Mouse (Mus musculus): ENCODE results near the gene Olfr288. TPM values are rescaled to one million over a fixed set of nuclear protein-coding genes. Genes with fewer than 3 reads are reported as not detected.
A peak's percentile ranks its signal among the peaks of the same experiment; 100 is the strongest.

The Olfr288 gene
- total RNA-seq (2021): not detected
- long read RNA-seq, experiment 1: 0 reads
- long read RNA-seq, experiment 2: 0 reads

DNA sequence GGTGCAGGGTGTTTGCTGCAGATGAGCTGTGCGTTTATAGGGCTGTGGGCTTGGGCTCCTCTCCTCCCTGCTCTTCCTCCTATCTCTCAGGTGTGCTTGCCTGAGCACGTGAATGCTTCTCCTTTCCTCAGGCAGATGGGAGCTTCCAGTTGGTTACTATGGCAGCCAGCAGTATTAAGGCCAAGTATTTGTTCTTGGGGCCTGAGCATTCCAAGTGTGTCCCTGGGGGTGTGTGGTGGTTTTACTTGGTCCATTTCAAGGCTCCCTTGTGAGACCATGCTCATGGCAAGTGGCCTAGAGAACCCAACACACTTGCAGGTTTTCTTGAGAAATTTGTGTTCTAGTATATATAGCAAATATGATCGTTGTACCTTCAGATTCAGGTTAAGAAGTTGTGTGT is at the start of gene Olfr288:
TSS of gene Olfr288 (minus strand) at position 101 of the 400 bp plus-strand sequence.
- peak; percentile 16 for DNase-seq

DNA sequence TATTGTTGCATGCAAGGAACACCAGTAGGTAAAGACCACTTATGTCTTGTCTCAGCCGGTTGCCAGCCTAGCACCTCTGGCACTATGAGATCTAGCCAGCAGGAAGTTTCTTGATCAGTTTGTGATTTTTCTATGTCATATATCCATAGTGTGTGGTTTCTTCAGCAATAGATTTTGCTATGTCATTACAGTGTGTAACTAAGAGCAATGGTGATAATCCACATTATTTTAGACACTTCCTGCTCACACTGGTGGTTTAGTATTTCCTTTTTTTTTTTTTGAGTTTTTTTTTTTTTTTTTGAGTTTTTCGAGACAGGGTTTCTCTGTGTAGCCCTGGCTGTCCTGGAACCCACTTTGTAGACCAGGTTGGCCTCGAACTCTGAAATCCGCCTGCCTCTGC is 40.1 kb upstream of the Olfr288 start:
- no peak for DNase-seq

DNA sequence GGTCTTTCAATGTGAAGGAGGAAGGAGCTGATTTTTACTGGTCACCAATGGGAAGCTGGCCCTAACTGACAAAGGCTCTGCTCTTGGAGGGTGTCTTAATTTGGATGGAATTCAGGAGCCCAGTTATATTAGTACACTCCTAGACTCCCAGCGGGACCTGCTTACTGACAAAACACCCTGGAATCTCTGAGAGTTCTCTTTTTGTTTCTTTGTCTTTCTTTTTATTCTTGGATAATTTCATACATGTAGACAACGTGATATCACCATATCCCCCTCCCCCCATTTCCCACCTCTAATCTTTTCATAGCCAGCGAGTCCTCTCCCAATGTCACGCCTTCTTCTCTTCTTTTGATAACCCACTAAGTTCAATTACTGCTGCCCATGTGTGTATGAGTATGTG is 39.0 kb upstream of the Olfr288 start, which contains the start of gene Olfr286:
TSS of gene Olfr286 (minus strand) at position 101 of the 400 bp plus-strand sequence.
- DNase-seq: no peak

DNA sequence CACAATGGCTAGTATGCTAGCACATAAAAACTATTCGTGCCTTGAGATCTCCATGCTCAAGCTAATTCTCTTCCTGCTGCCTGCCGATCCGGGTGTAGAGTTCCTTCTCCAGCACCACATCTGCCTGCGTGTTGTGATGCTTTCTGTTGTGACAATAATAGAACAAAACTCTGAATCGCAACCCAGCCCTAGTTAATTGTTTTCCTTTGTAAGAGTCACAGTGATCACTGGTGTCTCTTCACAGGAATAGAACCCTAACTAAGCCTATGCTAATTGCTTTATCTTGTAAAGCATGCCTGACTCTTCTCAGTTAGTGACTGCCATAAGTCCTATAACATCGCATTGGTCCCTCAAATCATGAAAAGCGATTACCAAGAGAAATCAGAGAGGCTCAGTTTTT is 30.8 kb upstream of the Olfr288 start:
- DNase-seq: no peak

DNA sequence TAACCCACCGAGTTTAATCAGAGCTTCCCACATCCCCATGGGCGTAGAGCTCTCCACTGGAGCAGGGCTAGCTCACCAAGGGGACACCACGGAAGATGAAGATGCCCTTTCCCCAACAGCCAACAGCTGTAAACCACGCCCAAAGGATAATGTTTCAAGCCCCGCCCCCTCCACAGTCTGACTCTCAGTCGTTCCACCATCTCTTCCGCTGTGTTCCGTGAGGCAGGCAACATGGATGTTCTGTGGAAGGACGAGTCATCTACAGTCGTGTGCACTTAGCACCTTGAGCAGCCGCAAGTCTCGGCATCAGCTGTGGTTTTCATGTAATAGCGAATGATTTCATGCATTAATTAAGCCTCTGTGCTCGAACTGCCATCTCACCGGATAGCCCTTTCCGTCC is 30.3 kb upstream of the Olfr288 start:
- DNase-seq: peak; percentile 9

DNA sequence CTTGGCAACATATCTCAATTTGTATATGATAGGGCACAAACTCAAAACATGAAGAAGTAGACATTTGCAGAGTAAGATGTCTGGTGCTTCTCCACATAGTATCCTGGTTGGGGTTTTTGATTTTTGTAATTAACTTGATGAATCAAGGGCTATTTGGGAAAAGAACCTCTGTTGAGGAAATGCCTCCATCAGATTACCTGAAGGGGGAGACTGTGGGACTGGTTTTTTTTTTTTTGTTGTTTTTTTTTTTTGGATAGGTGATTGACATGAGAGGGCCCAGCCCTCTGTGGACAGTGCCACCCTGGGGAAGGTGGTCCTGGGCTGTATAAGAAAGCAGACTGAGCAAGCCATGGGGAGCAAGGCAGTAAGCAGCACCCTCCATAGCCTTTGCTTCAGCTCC is 27.0 kb upstream of the Olfr288 start:
- DNase-seq: no peak

DNA sequence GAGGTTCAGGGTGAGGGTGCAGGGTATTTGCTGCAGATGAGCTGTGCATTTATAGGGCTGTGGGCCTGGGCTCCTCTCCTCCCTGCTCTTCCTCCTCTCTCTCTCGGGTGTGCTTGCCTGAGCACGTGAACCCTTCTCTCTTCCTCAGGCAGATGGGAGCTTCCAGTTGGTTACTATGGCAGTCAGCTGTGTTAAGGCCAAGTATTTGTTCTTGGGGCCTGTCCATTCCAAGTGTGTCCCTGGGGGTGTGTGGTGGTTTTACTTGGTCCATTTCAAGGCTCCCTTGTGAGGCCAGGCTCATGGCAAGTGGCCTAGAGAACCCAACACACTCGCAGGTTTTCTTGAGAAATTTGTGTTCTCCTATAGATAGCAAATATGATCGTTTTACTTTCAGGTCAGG is 25.5 kb upstream of the Olfr288 start, which contains the start of the genes Gm44579 and Olfr287:
TSS of gene Gm44579 (minus strand) at position 101 of the 400 bp plus-strand sequence.
TSS of gene Olfr287 (minus strand) at position 180 of the 400 bp plus-strand sequence.
- peak; percentile 29 for DNase-seq

DNA sequence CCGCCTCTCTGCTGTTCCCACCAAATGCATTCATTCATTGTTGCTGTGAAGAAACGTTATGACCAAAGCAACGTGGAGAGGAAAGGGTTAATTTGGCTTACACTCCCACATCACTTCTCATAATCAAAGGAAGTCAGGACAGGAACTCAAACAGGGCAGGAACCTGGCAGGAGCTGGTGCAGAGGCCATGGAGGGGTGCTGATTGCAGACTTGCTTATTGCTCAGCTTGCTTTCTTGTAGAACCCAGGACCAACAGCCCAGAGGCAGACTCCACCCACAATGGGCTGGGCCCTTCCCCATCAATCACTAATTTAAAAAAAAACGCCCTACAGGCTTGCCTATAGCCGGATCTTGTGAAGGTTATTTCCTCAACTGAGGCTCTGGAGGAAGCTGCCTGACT is 18.8 kb upstream of the Olfr288 start:
- DNase-seq: no peak

DNA sequence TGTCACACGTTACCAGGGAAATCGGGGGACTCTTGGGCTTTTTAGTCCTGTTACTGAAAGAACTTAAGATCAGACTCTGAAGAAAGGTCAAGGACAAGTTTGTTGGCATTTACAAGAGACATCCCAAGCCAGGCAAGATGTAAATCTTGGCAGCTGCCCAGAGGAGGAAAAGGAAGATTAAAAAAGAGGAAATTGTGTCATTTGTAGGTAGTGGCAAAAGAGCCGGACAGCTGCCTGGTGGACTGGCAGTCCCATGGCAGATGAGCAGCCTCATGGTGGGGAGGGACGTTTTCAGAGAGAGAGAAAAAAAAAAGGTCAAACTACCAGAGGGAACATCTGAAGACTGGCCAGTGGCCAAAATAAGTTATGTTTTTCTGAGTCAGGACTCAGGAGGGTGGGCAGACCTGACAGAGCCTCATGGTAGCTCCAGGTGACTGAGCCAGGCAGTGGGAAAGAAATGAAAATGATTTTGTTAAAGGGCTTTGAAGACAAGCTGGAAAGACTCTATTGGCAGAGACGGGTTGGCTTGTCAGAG is 18.1 kb upstream of the Olfr288 start:
- DNase-seq: peak; percentile 13

DNA sequence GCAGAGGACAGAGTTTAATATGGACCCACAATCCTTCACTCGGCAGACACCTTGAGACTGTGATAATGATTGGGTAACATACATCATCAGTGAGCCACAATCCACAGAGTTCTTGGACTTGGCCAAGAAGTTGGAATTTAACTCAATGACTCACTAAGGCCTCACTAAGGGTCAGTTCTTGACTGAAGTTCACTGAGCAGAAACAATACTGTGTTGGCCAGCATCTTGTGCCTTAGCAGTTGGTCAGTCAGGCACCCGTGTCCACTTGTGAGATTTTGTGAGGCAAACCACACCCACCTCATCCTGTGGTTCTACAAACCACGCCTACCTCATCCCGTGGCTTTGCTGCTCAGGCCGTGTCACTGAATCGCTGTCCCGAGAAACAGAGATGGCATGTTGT is 14.3 kb upstream of the Olfr288 start:
- DNase-seq: no peak

DNA sequence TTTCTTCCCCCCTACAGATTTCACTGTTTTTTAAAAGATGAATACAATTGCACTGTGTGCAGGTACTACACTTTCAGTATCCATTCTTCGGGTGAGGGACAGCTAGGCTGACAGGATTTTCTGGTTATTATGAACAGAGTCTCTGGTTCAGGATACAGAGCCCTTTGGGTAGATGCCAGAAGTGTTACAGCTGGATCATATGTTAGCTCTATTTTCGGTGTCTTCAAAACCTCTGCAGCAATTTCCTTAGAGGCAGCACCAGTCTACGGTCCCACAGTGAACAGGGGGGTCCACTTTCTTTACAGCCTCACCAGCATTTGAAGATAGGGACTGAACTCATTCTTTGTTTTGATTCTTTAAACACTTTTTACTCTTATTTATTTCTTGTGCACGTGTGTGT is 10.9 kb downstream of the Olfr288 start:
- no peak for DNase-seq

DNA sequence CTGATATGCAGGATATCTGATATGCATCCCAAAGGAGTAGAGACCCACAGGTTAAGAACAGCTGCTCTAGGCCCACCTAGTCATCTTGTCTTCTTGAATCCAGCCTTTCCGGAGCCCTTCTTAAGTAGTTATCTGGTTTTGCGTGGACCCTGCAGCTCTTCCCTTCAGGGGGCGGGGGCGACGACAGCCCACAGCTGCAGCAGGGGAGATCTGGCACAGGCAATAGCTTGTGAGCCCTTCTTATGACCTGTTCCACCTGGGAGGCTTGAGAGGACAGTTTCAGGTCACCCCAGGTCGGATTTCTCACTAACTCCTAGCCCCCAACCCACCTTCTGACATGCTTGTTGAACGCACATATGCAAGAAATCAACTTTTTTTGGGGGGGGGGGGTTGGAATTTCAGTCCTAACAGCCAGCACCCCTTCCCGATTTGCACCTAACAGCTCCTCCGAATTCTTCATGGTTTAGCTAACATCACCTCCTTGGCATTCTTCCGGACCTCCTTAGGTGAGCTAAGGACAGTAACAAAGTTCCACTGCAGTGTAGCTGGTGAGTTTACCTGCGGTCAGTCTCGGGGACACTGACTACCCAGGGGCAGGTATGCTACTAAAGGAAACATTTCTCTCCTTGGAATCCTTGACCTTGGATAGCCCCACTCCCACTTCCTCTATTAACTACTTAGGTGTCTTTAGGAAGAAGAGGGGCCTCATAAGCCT is 13.3 kb downstream of the Olfr288 start:
- no peak for DNase-seq

DNA sequence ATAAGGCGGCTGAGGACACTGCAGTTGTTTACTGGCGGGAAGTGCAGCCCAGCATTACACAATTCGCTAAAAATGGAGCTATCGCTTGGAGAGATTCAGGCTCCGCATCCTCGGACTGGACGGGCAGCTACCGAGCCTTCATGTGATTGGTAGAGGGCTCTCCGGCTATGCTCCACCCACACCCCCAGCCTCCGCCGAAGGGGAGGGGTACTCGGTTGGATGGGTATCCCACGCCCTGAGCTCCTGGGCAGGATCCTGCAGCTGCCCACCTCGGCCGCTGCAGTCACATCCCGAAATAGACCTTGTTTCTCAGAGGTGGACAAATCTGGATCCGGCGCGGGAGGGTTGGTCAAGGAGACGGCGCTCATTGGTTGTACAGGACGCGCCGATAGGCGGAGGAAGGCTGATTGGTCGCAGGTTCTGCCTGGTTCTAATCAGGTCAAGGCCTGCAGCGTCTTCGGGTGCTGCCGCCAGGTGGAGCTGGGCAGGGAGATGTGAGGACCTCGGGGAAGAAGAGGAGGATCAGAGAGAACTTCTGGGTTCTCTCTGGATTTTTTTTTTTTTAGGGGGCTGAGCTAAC is 14.1 kb downstream of the Olfr288 start:
- peak; percentile 93 for DNase-seq

DNA sequence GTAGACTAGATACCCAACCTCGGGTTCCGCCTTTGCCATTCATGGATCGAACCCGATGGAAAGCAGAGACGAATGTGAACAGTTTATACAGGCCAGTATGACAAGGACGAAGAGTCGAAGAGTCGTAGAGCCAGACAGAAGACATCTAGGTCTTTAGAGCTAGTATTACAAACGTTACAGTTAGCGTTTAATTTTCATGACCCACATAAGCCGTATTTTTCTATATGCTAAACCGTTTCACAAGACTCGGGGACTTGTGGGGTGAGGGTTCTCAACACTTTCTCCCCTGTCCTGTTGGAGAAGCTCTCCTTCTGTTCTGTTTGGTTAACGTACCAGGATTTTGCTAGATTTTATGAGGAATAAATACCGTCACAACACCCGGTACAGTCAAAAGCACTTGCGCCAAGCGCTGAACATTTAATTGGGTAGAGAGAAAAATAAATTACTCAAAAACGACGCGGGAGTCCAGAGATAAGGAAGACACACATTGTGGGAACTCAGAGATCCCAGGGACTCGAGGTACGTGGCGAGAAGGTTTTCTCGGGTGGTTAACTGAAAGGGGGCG is 14.7 kb downstream of the Olfr288 start:
- DNase-seq: no peak

DNA sequence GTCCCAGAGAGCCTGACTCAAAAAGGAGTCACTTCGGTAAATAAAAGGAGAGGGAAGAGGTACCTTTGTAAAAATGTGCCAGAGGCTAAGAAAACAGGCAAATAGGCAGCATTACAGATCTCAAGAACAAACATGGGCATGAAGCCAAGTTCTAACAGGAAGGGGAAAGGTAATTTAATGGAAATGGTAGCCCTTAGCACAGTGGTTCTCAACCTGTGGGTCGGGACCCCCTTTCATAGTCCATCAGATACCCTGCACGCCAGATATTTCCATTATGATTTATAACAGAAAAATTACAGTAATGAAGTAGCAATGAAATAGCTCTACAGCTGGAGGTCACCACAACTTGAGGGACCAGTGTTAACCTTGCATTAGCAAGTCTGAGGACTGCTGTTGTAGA is 18.0 kb downstream of the Olfr288 start:
- DNase-seq: no peak

DNA sequence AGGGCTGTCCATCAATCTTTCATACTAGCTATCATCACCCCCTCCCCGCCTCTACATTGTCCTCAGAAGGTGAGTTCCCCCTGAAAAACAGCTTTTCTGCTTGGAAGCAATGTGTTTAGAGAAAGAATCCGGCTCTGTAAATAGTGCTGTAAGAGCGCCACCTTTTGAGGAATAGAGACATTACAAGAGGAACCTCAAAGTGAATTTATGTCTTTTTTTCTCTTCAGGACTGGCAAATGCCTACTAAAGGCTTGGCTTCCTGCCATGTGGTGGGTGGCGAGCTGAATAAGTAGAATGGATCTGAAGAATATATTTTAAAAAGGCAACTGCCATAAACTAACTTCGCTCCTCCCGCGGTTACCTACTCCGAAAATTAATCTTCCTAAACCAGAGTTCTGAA is 21.5 kb downstream of the Olfr288 start:
- peak; percentile 26 for DNase-seq

DNA sequence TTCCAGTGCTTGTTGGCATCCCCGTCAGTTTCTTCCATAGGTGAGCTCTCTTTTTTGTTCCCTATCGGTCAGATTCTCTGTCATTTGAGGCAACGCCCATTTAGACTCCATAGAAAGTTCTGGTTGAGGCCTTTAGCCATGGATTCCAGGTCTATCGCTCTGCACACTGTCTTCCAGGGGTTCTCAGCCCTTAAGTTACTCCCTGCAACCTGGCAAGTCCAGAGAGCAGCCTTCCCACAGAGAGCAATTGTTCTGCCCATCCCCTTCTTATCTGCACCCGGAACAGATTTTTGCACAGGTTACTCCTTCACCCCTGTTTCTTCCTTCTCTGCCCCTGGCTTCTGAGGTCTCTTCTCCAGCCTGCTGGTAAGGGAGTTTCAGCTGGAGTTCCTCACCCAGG is 23.2 kb downstream of the Olfr288 start:
- no peak for DNase-seq

DNA sequence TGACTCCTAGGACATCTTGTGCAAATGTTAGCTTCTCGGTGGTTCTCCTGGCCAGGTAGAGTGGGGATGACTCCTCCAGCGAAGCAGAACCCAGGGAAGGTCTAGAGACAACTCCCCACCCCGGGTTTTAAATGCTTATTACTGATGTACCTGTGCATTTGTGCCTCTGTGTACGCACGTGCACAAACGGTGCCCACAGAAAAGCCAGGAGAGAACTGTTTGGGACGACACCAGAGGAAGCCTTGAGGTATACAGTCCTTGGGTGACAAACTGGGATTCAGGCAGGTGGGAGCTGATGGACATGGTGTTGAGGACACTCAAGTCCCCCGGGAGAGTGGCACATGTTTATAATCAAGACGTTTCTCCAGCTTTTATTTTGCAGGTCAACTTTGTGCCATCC is 24.4 kb downstream of the Olfr288 start:
- DNase-seq: no peak

DNA sequence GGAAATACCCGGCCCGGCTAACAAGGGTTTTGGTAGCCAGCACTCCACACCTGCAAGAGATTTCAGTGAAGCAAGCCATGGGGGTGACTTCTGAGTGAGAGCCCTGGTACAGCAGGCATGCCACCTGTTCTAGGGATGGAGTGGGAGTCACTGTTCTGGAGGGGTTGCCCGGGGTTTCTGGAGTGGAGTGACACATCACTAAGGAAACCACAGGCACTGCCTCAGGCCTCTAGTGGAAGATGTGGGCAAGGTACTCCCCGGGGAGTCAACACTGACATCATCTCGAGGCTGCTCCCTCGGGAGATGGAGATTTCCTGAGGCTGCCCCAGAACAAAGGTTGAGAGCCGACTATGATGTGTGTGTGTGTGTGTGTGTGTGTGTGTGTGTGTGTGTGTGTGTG is 25.0 kb downstream of the Olfr288 start:
- DNase-seq: no peak

DNA sequence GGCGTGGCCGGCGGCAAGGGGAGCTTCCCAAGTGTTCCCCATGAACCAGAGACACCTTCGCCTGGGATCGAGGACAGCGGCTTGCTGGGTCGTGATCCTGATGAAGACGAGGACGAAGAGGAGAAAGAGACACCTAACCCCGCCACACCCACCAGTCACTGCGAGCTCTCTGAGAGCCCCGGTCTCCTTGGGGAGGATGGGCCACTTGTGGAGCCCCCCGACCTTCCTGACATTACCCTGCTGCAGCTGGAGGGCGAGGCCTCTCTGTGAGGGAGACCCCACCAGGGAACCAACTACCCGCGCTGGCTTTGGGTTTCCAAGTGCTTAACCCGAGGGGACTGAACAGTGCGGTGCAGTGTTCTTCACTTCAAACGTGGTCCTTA is 26.7 kb downstream of the Olfr288 start:
- no peak for DNase-seq

DNA sequence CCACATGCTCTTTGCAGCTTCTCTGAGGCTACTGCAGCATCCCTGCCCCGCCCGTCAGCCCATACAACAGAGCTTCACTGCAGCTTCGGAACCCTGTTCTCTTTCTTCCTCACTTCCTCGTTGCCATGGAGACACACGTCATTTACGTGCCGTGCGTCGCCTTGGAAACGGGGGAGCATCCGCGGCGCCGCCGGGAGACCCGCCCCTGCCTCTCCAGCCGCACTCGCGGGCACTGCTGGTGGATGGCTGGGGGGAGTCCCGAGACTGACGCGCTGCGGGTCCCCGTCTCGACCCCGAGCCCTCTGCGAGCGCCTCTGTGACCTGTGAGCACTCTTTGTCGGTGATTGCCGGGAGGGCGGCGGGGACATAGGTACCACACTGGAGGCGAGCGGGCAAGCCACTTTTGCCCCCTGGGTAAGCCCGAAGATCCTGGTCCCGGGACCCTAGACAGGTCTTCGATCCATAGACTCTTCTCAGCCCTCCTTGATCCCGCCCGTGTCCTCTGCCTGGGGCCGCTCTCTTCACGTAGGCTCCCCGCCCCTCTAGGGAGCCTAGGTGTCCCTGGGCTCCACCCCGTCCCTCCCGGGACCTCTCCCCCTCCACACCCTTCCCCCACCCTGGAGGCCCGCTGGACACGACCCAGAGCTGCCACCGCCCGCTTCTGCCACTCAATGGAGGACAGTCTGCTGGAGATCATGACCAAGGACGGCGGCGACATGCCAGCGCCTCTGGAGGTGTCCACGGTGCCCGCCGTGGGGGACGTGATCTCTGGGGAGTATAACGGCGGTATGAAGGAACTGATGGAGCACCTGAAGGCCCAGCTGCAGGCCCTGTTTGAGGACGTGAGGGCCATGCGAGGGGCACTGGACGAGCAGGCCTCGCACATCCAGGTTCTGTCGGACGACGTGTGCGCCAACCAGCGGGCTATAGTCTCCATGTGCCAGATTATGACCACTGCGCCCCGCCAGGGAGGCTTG is 27.4 kb downstream of the Olfr288 start:
- peak; percentile 84 for DNase-seq

Measured in adrenal gland, postnatal 10 days (tissue).